Mouse (Mus musculus) myocyte (in vitro differentiated cells): Measurements from ENCODE around the gene Hat1. TPM values are rescaled to one million over a fixed set of nuclear protein-coding genes. Genes with fewer than 3 reads are reported as not detected.

Experiments used
- H3K27me3 ChIP-seq: one replicate; pipeline ENCODE4 v1.6.1; 2011; ENCODE audit not compliant: control insufficient read depth, insufficient read depth, insufficient read length
- H3K36me3 ChIP-seq: one replicate; pipeline ENCODE4 v1.6.1; 2011; ENCODE audit not compliant: control insufficient read depth, insufficient read depth
- H3K4me2 ChIP-seq: one replicate; pipeline ENCODE4 v1.6.1; 2011; ENCODE audit warnings: low read depth, control low read depth
- H3K4me3 ChIP-seq: one replicate; pipeline ENCODE4 v1.5.1; 2011; ENCODE audit warnings: mild to moderate bottlenecking, control low read depth, moderate library complexity
- H3K79me2 ChIP-seq: one replicate; pipeline ENCODE4 v1.6.1; 2011; ENCODE audit not compliant: control insufficient read depth, insufficient read depth
- H3ac ChIP-seq: one replicate; pipeline ENCODE4 v1.6.1; 2011; ENCODE audit not compliant: control insufficient read depth, insufficient read length
- CEBPB ChIP-seq: IDR thresholded peaks from 2 replicates; pipeline ENCODE4 v1.6.1; 2011; ENCODE audit warnings: mild to moderate bottlenecking, moderate library complexity; ENCODE audit not compliant: poor library complexity, insufficient read depth, severe bottlenecking
- E2F4 ChIP-seq: IDR thresholded peaks from one replicate; pipeline ENCODE4 v1.6.1; 2011; ENCODE audit warnings: mild to moderate bottlenecking, control low read depth, moderate library complexity; ENCODE audit not compliant: insufficient read depth
- MAX ChIP-seq: IDR thresholded peaks from one replicate; pipeline ENCODE4 v1.6.1; 2011; ENCODE audit warnings: low read depth, mild to moderate bottlenecking, control low read depth
- MYOD1 ChIP-seq, 3 experiments: IDR thresholded peaks; one replicate each; pipeline ENCODE4 v1.6.1; 2011; ENCODE audit warnings: control low read depth in 2 of 3, low read depth in 2 of 3, mild to moderate bottlenecking in 2 of 3, moderate library complexity in 1 of 3; ENCODE audit not compliant: insufficient read length in 2 of 3, control insufficient read depth in 1 of 3
- MYOG ChIP-seq, 3 experiments: IDR thresholded peaks; one replicate each; pipeline ENCODE4 v1.6.1; 2011; ENCODE audit warnings: control low read depth in 2 of 3, low read depth in 2 of 3, mild to moderate bottlenecking in 2 of 3; ENCODE audit not compliant: insufficient read length in 2 of 3, control insufficient read depth in 1 of 3, insufficient read depth in 1 of 3
- POLR2A ChIP-seq: IDR thresholded peaks from one replicate; pipeline ENCODE4 v1.6.1; 2011; ENCODE audit warnings: low read depth, mild to moderate bottlenecking, control low read depth, moderate library complexity; ENCODE audit not compliant: insufficient read length
- POLR2AphosphoS2 ChIP-seq: IDR thresholded peaks from one replicate; pipeline ENCODE4 v1.6.1; 2011; ENCODE audit warnings: low read depth, control low read depth; ENCODE audit not compliant: insufficient read length
- REST ChIP-seq: IDR thresholded peaks from one replicate; pipeline ENCODE4 v1.6.1; 2011; ENCODE audit warnings: mild to moderate bottlenecking, control low read depth, moderate library complexity; ENCODE audit not compliant: insufficient read depth, insufficient read length
- SRF ChIP-seq: IDR thresholded peaks from one replicate; pipeline ENCODE4 v1.6.1; 2011; ENCODE audit warnings: low read depth; ENCODE audit not compliant: control insufficient read depth, insufficient read length
- TCF12 ChIP-seq: IDR thresholded peaks from one replicate; pipeline ENCODE4 v1.6.1; 2011; ENCODE audit warnings: mild to moderate bottlenecking, control low read depth; ENCODE audit not compliant: poor library complexity, insufficient read depth, severe bottlenecking
- TCF3 ChIP-seq: IDR thresholded peaks from one replicate; pipeline ENCODE4 v1.6.1; 2011; ENCODE audit warnings: low read depth, control low read depth; ENCODE audit not compliant: insufficient read length
- USF1 ChIP-seq: IDR thresholded peaks from one replicate; pipeline ENCODE4 v1.6.1; 2011; ENCODE audit warnings: low read depth, mild to moderate bottlenecking, control low read depth, moderate library complexity
- polyA plus RNA-seq: library from polyadenylated mRNA; unstranded; fragments of >200 nt; fragmentation: generic; extraction: Trizol; gene quantifications from one replicate; pipeline ENCODE4 v1.2.1, GENCODE M21; 2012; ENCODE audit warnings: missing spikeins

The Hat1 gene
- polyA plus RNA-seq, 1 experiment = 16.0 TPM

GRCm38 (mm10) chr2:71419408-71419807 is 30.6 kb downstream of the Hat1 start:
- Histone ChIP-seq H3K4me2 (no peak overlapping the region), H3ac (no peak overlapping the region), H3K79me2 (no peaks in the 10 kb centered on the region), H3K27me3 (no peaks in the 10 kb centered on the region), H3K36me3 (peaks cover 19% of the 10 kb centered on the region), H3K4me3 (no peak overlapping the region)
- TF ChIP-seq REST = no peak
- no peak for TF ChIP-seq USF1
- TF ChIP-seq POLR2A = no peak
- no peak for TF ChIP-seq POLR2AphosphoS2
- TF ChIP-seq CEBPB = no peak
- TF ChIP-seq MYOD1 (IDR thresholded peaks at IDR 0.05; ENCODE audit: control insufficient read depth in 1 of 3, insufficient read length in 2 of 3, low read depth in 2 of 3) = no peak
- no peak for TF ChIP-seq SRF
- TF ChIP-seq TCF3 = no peak
- TF ChIP-seq MYOG (IDR thresholded peaks at IDR 0.05; ENCODE audit: control insufficient read depth in 1 of 3, insufficient read depth in 1 of 3, insufficient read length in 2 of 3, low read depth in 2 of 3) = no peak
- no peak for TF ChIP-seq MAX

- H3K4me2 ChIP-seq = no peak overlapping the region
- H3K4me3 ChIP-seq = no peak overlapping the region
- no peaks in the 10 kb centered on the region for H3K27me3 ChIP-seq
- no peak for TF ChIP-seq POLR2A
- TF ChIP-seq MYOD1 (IDR thresholded peaks at IDR 0.05; ENCODE audit: control insufficient read depth in 1 of 3, insufficient read length in 2 of 3, low read depth in 2 of 3) = no peak
- TF ChIP-seq CEBPB = no peak
- TF ChIP-seq USF1 = no peak
- no peak for TF ChIP-seq POLR2AphosphoS2
- no peak for TF ChIP-seq SRF
- TF ChIP-seq MAX = no peak
- TF ChIP-seq TCF3 = no peak
- peaks cover 13% of the 10 kb centered on the region for H3K36me3 ChIP-seq
- H3ac ChIP-seq = no peak overlapping the region
- no peaks in the 10 kb centered on the region for H3K79me2 ChIP-seq
Measured at GRCm38 (mm10) chr2:71420895-71421425, 32.2 kb downstream of the Hat1 start.

- H3K36me3 ChIP-seq = peaks cover 13% of the 10 kb centered on the region
- H3K27me3 ChIP-seq = no peaks in the 10 kb centered on the region
- H3K4me2 ChIP-seq = no peak overlapping the region
- TF ChIP-seq CEBPB = no peak
- TF ChIP-seq REST = no peak
- no peak for TF ChIP-seq POLR2AphosphoS2
- no peak for TF ChIP-seq SRF
- TF ChIP-seq MYOD1 (IDR thresholded peaks at IDR 0.05; ENCODE audit: control insufficient read depth in 1 of 3, insufficient read length in 2 of 3, low read depth in 2 of 3) = no peak
- TF ChIP-seq TCF3 = no peak
- TF ChIP-seq MYOG (IDR thresholded peaks at IDR 0.05; ENCODE audit: control insufficient read depth in 1 of 3, insufficient read depth in 1 of 3, insufficient read length in 2 of 3, low read depth in 2 of 3) = no peak
- TF ChIP-seq TCF12 = no peak
- TF ChIP-seq USF1 = no peak
- TF ChIP-seq E2F4 = no peak
- TF ChIP-seq MAX = no peak
- no peak for TF ChIP-seq POLR2A
- H3ac ChIP-seq = no peak overlapping the region
- H3K79me2 ChIP-seq = no peaks in the 10 kb centered on the region
- H3K4me3 ChIP-seq = no peak overlapping the region
Measured at GRCm38 (mm10) chr2:71424545-71424944, 35.8 kb downstream of the Hat1 start.

- Histone ChIP-seq H3ac (no peak overlapping the region), H3K36me3 (peaks cover 28% of the 10 kb centered on the region), H3K4me3 (no peak overlapping the region), H3K79me2 (no peaks in the 10 kb centered on the region), H3K4me2 (no peak overlapping the region), H3K27me3 (no peaks in the 10 kb centered on the region)
- TF ChIP-seq USF1 = no peak
- TF ChIP-seq TCF3 = no peak
- no peak for TF ChIP-seq POLR2AphosphoS2
- TF ChIP-seq POLR2A = no peak
- TF ChIP-seq MYOD1 (IDR thresholded peaks at IDR 0.05; ENCODE audit: control insufficient read depth in 1 of 3, insufficient read length in 2 of 3, low read depth in 2 of 3) = no peak
- TF ChIP-seq MYOG (IDR thresholded peaks at IDR 0.05; ENCODE audit: control insufficient read depth in 1 of 3, insufficient read depth in 1 of 3, insufficient read length in 2 of 3, low read depth in 2 of 3) = no peak
- no peak for TF ChIP-seq MAX
- no peak for TF ChIP-seq SRF
- TF ChIP-seq TCF12 = no peak
- TF ChIP-seq E2F4 = no peak
- no peak for TF ChIP-seq CEBPB
- no peak for TF ChIP-seq REST
Measured at GRCm38 (mm10) chr2:71435440-71435839, 46.7 kb downstream of the Hat1 start.

- peaks cover 12% of the 10 kb centered on the region for H3K36me3 ChIP-seq
- no peak for TF ChIP-seq MYOG (IDR thresholded peaks at IDR 0.05; ENCODE audit: control insufficient read depth in 1 of 3, insufficient read depth in 1 of 3, insufficient read length in 2 of 3, low read depth in 2 of 3)
- TF ChIP-seq REST = no peak
- H3K79me2 ChIP-seq = no peaks in the 10 kb centered on the region
- no peak overlapping the region for H3ac ChIP-seq
- no peaks in the 10 kb centered on the region for H3K27me3 ChIP-seq
- H3K4me3 ChIP-seq = no peak overlapping the region
- no peak overlapping the region for H3K4me2 ChIP-seq
Measured at GRCm38 (mm10) chr2:71443376-71443775, 54.6 kb downstream of the Hat1 start.
